In the genomic region with DNA sequence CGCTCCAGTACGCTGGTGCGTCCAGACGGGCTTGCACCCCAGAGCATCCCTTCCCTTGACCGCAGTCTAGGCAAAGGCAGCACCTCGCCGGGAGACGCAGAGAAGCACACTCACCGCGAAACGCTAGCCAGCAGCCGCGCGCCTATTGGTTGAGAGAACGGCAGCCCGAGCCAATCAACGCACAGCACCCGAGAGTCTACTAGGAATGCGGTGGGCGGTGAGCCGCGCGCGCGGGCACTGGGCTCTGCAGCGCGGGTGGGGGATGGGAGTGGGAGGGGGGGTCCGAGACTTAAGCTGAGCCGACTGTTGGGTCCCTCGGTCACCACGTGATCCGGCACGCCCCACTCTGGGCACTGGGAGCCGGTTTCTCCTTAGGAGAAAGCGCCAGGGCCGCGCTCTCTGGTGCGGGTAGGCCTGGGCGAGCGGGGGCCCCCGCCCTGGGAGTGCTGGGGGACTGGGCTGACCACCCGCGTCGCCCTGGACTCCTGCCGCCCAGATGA, we compare ENCODE assay signal across 8 mouse cellular contexts. TPM values are rescaled to one million over a fixed set of nuclear protein-coding genes. Genes with fewer than 3 reads are reported as not detected.
DNase-seq lines count a peak whose midpoint lies in the region; ATAC-seq lines count a peak whose summit lies in the region.

No protein-coding gene starts in this region.

- 4% methylated on average over 45 of the region's 45 CpGs for WGBS in embryonic facial prominence, embryonic 12.5 days
- 7% methylated on average over 45 of the region's 45 CpGs for WGBS in limb, embryonic 10.5 days
- WGBS in midbrain, embryonic 13.5 days = 3% methylated on average over 45 of the region's 45 CpGs

- peak; percentile 89 for ATAC-seq in embryonic facial prominence, embryonic 12.5 days (ENCODE audit: insufficient number of reproducible peaks, insufficient read depth, low FRiP score, low TSS enrichment)
- ATAC-seq in midbrain, embryonic 13.5 days = peak; percentile 93

- peaks cover 56% of the 10 kb centered on the region for H3K4me1 ChIP-seq in embryonic facial prominence, embryonic 12.5 days
- peaks cover 71% of the 10 kb centered on the region for H3K4me1 ChIP-seq in limb, embryonic 10.5 days
- H3K4me1 ChIP-seq in midbrain, embryonic 13.5 days (replicated peaks) = peaks cover 59% of the 10 kb centered on the region

- peak overlapping the region; percentile 52 for H3K9ac ChIP-seq in embryonic facial prominence, embryonic 12.5 days
- H3K9ac ChIP-seq in midbrain, embryonic 13.5 days (replicated peaks) = peak overlapping the region; percentile 71

- peak; percentile 82 for DNase-seq in 3134 (ENCODE audit: extremely low read depth, insufficient read length, low spot score)
- peak; percentile 95 for DNase-seq in adrenal gland, postnatal 36 days
- DNase-seq in heart, adult 18-20 months = peak; percentile 91 to 93
- DNase-seq in kidney, adult 18-20 months = peak; percentile 89
- DNase-seq in limb, embryonic 10.5 days (ENCODE audit: low spot score) = peak; percentile 98
- DNase-seq in spleen, adult 18-20 months = peak; percentile 52 to 60

- H3K27me3 ChIP-seq in embryonic facial prominence, embryonic 12.5 days = no peaks in the 10 kb centered on the region
- no peaks in the 10 kb centered on the region for H3K27me3 ChIP-seq in limb, embryonic 10.5 days (ENCODE audit: low read depth, poor library complexity, severe bottlenecking)
- H3K27me3 ChIP-seq in midbrain, embryonic 13.5 days = peaks cover 21% of the 10 kb centered on the region

- H3K4me3 ChIP-seq in embryonic facial prominence, embryonic 12.5 days = peak overlapping the region; percentile 23
- H3K4me3 ChIP-seq in limb, embryonic 10.5 days = peak overlapping the region; percentile 53
- peak overlapping the region; percentile 42 for H3K4me3 ChIP-seq in midbrain, embryonic 13.5 days (replicated peaks)

- H3K36me3 ChIP-seq in embryonic facial prominence, embryonic 12.5 days = no peaks in the 10 kb centered on the region
- H3K36me3 ChIP-seq in limb, embryonic 10.5 days = no peaks in the 10 kb centered on the region
- no peaks in the 10 kb centered on the region for H3K36me3 ChIP-seq in midbrain, embryonic 13.5 days

- peak overlapping the region; percentile 51 for H3K4me2 ChIP-seq in embryonic facial prominence, embryonic 12.5 days (replicated peaks)
- H3K4me2 ChIP-seq in midbrain, embryonic 13.5 days (replicated peaks) = peak overlapping the region; percentile 71

- no peaks in the 10 kb centered on the region for H3K9me3 ChIP-seq in embryonic facial prominence, embryonic 12.5 days
- no peaks in the 10 kb centered on the region for H3K9me3 ChIP-seq in limb, embryonic 10.5 days (replicated peaks)
- H3K9me3 ChIP-seq in midbrain, embryonic 13.5 days = no peaks in the 10 kb centered on the region

- H3K27ac ChIP-seq in embryonic facial prominence, embryonic 12.5 days = peak overlapping the region; percentile 83
- peak overlapping the region; percentile 96 for H3K27ac ChIP-seq in limb, embryonic 10.5 days
- H3K27ac ChIP-seq in midbrain, embryonic 13.5 days = peak overlapping the region; percentile 95

RNA-seq across cellular contexts. Expression of gene Actg1, which starts 37.5 kb away (rescaled TPM):
- 1,000 to 10,000 TPM; 1,356 to 1,461 TPM for total RNA-seq in adrenal gland, postnatal 36 days (2021)
- polyA plus RNA-seq in embryonic facial prominence, embryonic 12.5 days (2016; fragmentation: Nextera tagmentation; extraction: Ambion mirVana) = 3,148 and 3,183 TPM in 2 replicates
- 100 to 1,000 TPM; 286 to 296 TPM for total RNA-seq in heart, adult 18-20 months (2021)
- 3,099 and 3,197 TPM in 2 replicates for polyA plus RNA-seq in limb, embryonic 10.5 days (2016; fragmentation: Nextera tagmentation; extraction: Ambion mirVana)
- polyA plus RNA-seq in midbrain, embryonic 13.5 days (2015; fragmentation: Nextera tagmentation; extraction: Ambion mirVana) = 3,928 and 4,113 TPM in 2 replicates

RNA-seq across cellular contexts. Expression of gene Fscn2, which starts 50.5 kb away (rescaled TPM):
- total RNA-seq in adrenal gland, postnatal 36 days (2021) = under 1 TPM in 1 of 2 experiments, not detected in 1; 0.59 TPM
- 0.61 and 0.78 TPM in 2 replicates for polyA plus RNA-seq in embryonic facial prominence, embryonic 12.5 days (2016; fragmentation: Nextera tagmentation; extraction: Ambion mirVana)
- not detected for total RNA-seq in heart, adult 18-20 months (2021)
- polyA plus RNA-seq in limb, embryonic 10.5 days (2016; fragmentation: Nextera tagmentation; extraction: Ambion mirVana) = 0.35 and 0.74 TPM in 2 replicates
- 1.9 and 2.2 TPM in 2 replicates for polyA plus RNA-seq in midbrain, embryonic 13.5 days (2015; fragmentation: Nextera tagmentation; extraction: Ambion mirVana)

Comparison
In these comparisons a context has a peak if more than half of its experiments do, and no peak if none do; other contexts are left out.
1. Peak in every context shown above with its lines: DNase-seq, ATAC-seq, H3K4me3 ChIP-seq and H3K27ac ChIP-seq.